In genomic region chr17:44259245-44259644, GRCm38 (mm10) we compare ENCODE assay signal across 18 mouse cellular contexts.
DNase-seq lines count a peak whose midpoint lies in the region; ATAC-seq and TF ChIP-seq lines count a peak whose summit lies in the region.
"Had no signal": no experiment of that assay in that cellular context is flagged by ENCODE, and none has a peak within 500 bp of the region (broad histone marks: within the 10 kb centered on the region; RNA-seq: fewer than 3 reads in every experiment).

No protein-coding gene starts in this region.

- 55% methylated on average over 6 of the region's 6 CpGs for WGBS in kidney, adult 2 months
- 35% methylated on average over 6 of the region's 6 CpGs for WGBS in stomach, postnatal 0 days
- WGBS in forebrain, embryonic 12.5 days, result 34% methylated on average over 6 of the region's 6 CpGs

- TF ChIP-seq CTCF in kidney, adult 2 months (conservative IDR thresholded peaks at IDR 0.05; ENCODE audit: insufficient read depth, insufficient read length, low read depth, low read length), result 0 out of 2 replicates have a peak, but pooled peaks have one; percentile 14
- peak; percentile 56 for TF ChIP-seq CTCF in stomach, postnatal 0 days (IDR thresholded peaks at IDR 0.05; ENCODE audit: low read depth)

- peak; percentile 15 for DNase-seq in adrenal gland, postnatal 14 days
- DNase-seq in adrenal gland, adult 8-10 months, result no peak
- DNase-seq in kidney, adult 2 months, result no peak
- DNase-seq in kidney, adult 11 months, result no peak
- DNase-seq in thymus, postnatal 0 days (ENCODE audit: low spot score), result peak; percentile 26
- no peak for DNase-seq in thymus, postnatal 25 days
- DNase-seq in stomach, postnatal 0 days (ENCODE audit: low spot score), result peak; percentile 35
- DNase-seq: cerebellum, adult 2 months; gastrocnemius, postnatal 36 days; kidney, postnatal 14 days; lung, adult 18-20 months; right cerebral cortex, postnatal 25 days; thymus, adult 2 months had no signal

- no peaks in the 10 kb centered on the region for H3K36me3 ChIP-seq in kidney, adult 2 months (ENCODE audit: control insufficient read depth, insufficient read depth, low read length)
- no peaks in the 10 kb centered on the region for H3K36me3 ChIP-seq in stomach, postnatal 0 days (ENCODE audit: control insufficient read depth, insufficient read depth, low read length)
- no peaks in the 10 kb centered on the region for H3K36me3 ChIP-seq in forebrain, embryonic 12.5 days (replicated peaks)
- H3K36me3 ChIP-seq: G1E had no signal

- H3K27ac ChIP-seq in kidney, adult 2 months (ENCODE audit: insufficient read depth, low read depth, low read length), result no peak overlapping the region
- H3K27ac ChIP-seq in stomach, postnatal 0 days (replicated peaks), result no peak overlapping the region
- H3K27ac ChIP-seq in forebrain, embryonic 12.5 days, result no peak overlapping the region
- H3K27ac ChIP-seq: hindbrain, embryonic 14.5 days had no signal

- TF ChIP-seq POLR2A in kidney, adult 2 months (IDR thresholded peaks at IDR 0.05; ENCODE audit: low read depth, low read length), result no peak

- ATAC-seq in stomach, postnatal 0 days (ENCODE audit: low FRiP score, low TSS enrichment), result no peak
- ATAC-seq in forebrain, embryonic 12.5 days (ENCODE audit: low FRiP score), result no peak

- H3K4me1 ChIP-seq in kidney, adult 2 months (ENCODE audit: control insufficient read depth, insufficient read depth, low read length), result peaks cover 9% of the 10 kb centered on the region; the same call in 1 of the 2 replicates
- no peaks in the 10 kb centered on the region for H3K4me1 ChIP-seq in stomach, postnatal 0 days (replicated peaks; ENCODE audit: control insufficient read depth, insufficient read depth)
- H3K4me1 ChIP-seq in forebrain, embryonic 12.5 days, result no peaks in the 10 kb centered on the region

- no peak overlapping the region for H3K9ac ChIP-seq in stomach, postnatal 0 days (ENCODE audit: low read length)
- H3K9ac ChIP-seq in forebrain, embryonic 12.5 days, result no peak overlapping the region
- H3K9ac ChIP-seq: hindbrain, embryonic 14.5 days had no signal

- no peaks in the 10 kb centered on the region for H3K27me3 ChIP-seq in kidney, adult 2 months (replicated peaks; ENCODE audit: control insufficient read depth, insufficient read depth, low read length)
- no peaks in the 10 kb centered on the region for H3K27me3 ChIP-seq in stomach, postnatal 0 days (ENCODE audit: control insufficient read depth, insufficient read depth, low read length)
- peaks cover 36% of the 10 kb centered on the region; the same call in 1 of the 2 replicates for H3K27me3 ChIP-seq in forebrain, embryonic 12.5 days

- no peak for TF ChIP-seq EP300 in stomach, postnatal 0 days (optimal IDR thresholded peaks at IDR 0.05)

- H3K4me2 ChIP-seq in stomach, postnatal 0 days (replicated peaks; ENCODE audit: low read depth), result no peak overlapping the region
- no peak overlapping the region for H3K4me2 ChIP-seq in forebrain, embryonic 12.5 days
- H3K4me2 ChIP-seq: hindbrain, embryonic 14.5 days had no signal

- no peaks in the 10 kb centered on the region for H3K9me3 ChIP-seq in stomach, postnatal 0 days (ENCODE audit: control insufficient read depth, low read length)
- H3K9me3 ChIP-seq in forebrain, embryonic 12.5 days, result no peaks in the 10 kb centered on the region

- no peak overlapping the region for H3K4me3 ChIP-seq in kidney, adult 2 months (ENCODE audit: insufficient read depth, low read depth, low read length)
- no peak overlapping the region for H3K4me3 ChIP-seq in stomach, postnatal 0 days (ENCODE audit: low read depth, low read length)
- no peak overlapping the region for H3K4me3 ChIP-seq in forebrain, embryonic 12.5 days (replicated peaks)
- H3K4me3 ChIP-seq: erythroblast, embryonic 14.5 days; myocyte had no signal

Comparison
In these comparisons a context has a peak if more than half of its experiments do, and no peak if none do; other contexts are left out.
1. DNase-seq: peak in adrenal gland, postnatal 14 days (single experiment), thymus, postnatal 0 days (single experiment) and stomach, postnatal 0 days (single experiment); none in adrenal gland, adult 8-10 months (single experiment), kidney, adult 2 months (single experiment), kidney, adult 11 months (single experiment) and thymus, postnatal 25 days (single experiment).